Mouse (Mus musculus) intestine, embryonic 14.5 days (tissue): ENCODE measurements at regions not wholly inside any gene's neighbourhood (a gene's known extent, or its start where the extent isn't known, plus 50 kb on each side); places are given as distances from the start of the nearest gene placed in this dataset.

Source experiments
- ATAC-seq: fragments of 200-750 bp; cut with Nextera tagmentation; replicated peaks from 2 replicates; pipeline ENCODE4 v1.8.0; 2017; ENCODE audit warnings: low read depth, moderate number of reproducible peaks, moderate TSS enrichment, moderate library complexity; ENCODE audit not compliant: low FRiP score, low TSS enrichment
- DNase-seq: peaks from one replicate; pipeline ENCODE4 v3.0.0-alpha.2; 2018; ENCODE audit warnings: low spot score
- H3K27ac ChIP-seq: fragments of 300-500 bp; sonication (generic); 2 replicates; pipeline ENCODE4 v1.5.1; 2014; ENCODE audit warnings: low read depth, mild to moderate bottlenecking, control low read depth
- H3K27me3 ChIP-seq: fragments of 300-500 bp; sonication (generic); replicated peaks from 2 replicates; pipeline ENCODE4 v1.6.1; 2014; ENCODE audit warnings: low read length, control low read depth; ENCODE audit not compliant: control insufficient read depth, insufficient read depth
- H3K36me3 ChIP-seq: fragments of 300-500 bp; sonication (generic); 2 replicates; pipeline ENCODE4 v1.6.1; 2014; ENCODE audit warnings: low read length, control low read depth; ENCODE audit not compliant: control insufficient read depth, insufficient read depth
- H3K4me1 ChIP-seq: fragments of 300-500 bp; sonication (generic); replicated peaks from 2 replicates; pipeline ENCODE4 v1.6.1; 2014; ENCODE audit warnings: low read length, control low read depth, mixed read lengths; ENCODE audit not compliant: control insufficient read depth, insufficient read depth
- H3K4me2 ChIP-seq: fragments of 300-500 bp; sonication (generic); 2 replicates; pipeline ENCODE4 v1.6.1; 2014; ENCODE audit warnings: low read length
- H3K4me3 ChIP-seq: fragments of 300-500 bp; sonication (generic); 2 replicates; pipeline ENCODE4 v1.5.1; 2014; ENCODE audit warnings: low read depth, low read length, control low read depth, mixed read lengths
- H3K9ac ChIP-seq: fragments of 300-500 bp; sonication (generic); 2 replicates; pipeline ENCODE4 v1.6.1; 2014; ENCODE audit warnings: mild to moderate bottlenecking, low read length
- H3K9me3 ChIP-seq: fragments of 300-500 bp; sonication (generic); 2 replicates; pipeline ENCODE4 v1.6.1; 2016; ENCODE audit warnings: low read length, control low read depth; ENCODE audit not compliant: control insufficient read depth
- WGBS: fragments of 180-500 bp; shearing (Covaris S2); extraction: QIAGEN DNeasy Blood & Tissue Kit; methylation state at CpG from one replicate; pipeline ENCODE4 v1.1.7; 2014; 5-methylcytosine and 5-hydroxymethylcytosine counted together

GRCm38 (mm10) chr4:12628702-12629374, 457.0 kb upstream of the Fam92a start:
- Histone ChIP-seq H3K27me3 (no peaks in the 10 kb centered on the region), H3K27ac (no peak overlapping the region), H3K4me1 (0 out of 2 replicates have a peak, but pooled peaks cover 2% of the 10 kb centered on the region), H3K4me2 (no peak overlapping the region), H3K4me3 (no peak overlapping the region), H3K9ac (no peak overlapping the region), H3K36me3 (no peaks in the 10 kb centered on the region), H3K9me3 (no peaks in the 10 kb centered on the region)
- WGBS: 35% methylated on average over 5 of the region's 5 CpGs
- no peak for DNase-seq
- no peak for ATAC-seq

GRCm38 (mm10) chr4:12627158-12627871, 455.5 kb upstream of the Fam92a start:
- no peak for DNase-seq
- Histone ChIP-seq H3K4me3 (no peak overlapping the region), H3K4me1 (0 out of 2 replicates have a peak, but pooled peaks cover 2% of the 10 kb centered on the region), H3K9ac (no peak overlapping the region), H3K9me3 (no peaks in the 10 kb centered on the region), H3K27ac (no peak overlapping the region), H3K4me2 (no peak overlapping the region), H3K36me3 (no peaks in the 10 kb centered on the region), H3K27me3 (no peaks in the 10 kb centered on the region)
- ATAC-seq: no peak
- 89% methylated on average over 5 of the region's 5 CpGs for WGBS

GRCm38 (mm10) chr4:12620756-12621270, 449.0 kb upstream of the Fam92a start:
- DNase-seq (no peak), ATAC-seq (no peak)
- WGBS: 87% methylated on average over 4 of the region's 4 CpGs
- H3K4me2 ChIP-seq: no peak overlapping the region
- no peaks in the 10 kb centered on the region for H3K9me3 ChIP-seq
- H3K4me1 ChIP-seq: no peaks in the 10 kb centered on the region
- H3K4me3 ChIP-seq: no peak overlapping the region
- H3K27me3 ChIP-seq: no peaks in the 10 kb centered on the region
- no peak overlapping the region for H3K9ac ChIP-seq
- H3K36me3 ChIP-seq: no peaks in the 10 kb centered on the region
- no peak overlapping the region for H3K27ac ChIP-seq

- WGBS: 61% methylated on average over 4 of the region's 4 CpGs
- no peaks in the 10 kb centered on the region for H3K4me1 ChIP-seq
Measured at GRCm38 (mm10) chr4:12620059-12620755, 448.4 kb upstream of the Fam92a start.

GRCm38 (mm10) chr4:12616665-12617064, 444.9 kb upstream of the Fam92a start:
- H3K9me3 ChIP-seq: no peaks in the 10 kb centered on the region
- no peak overlapping the region for H3K4me3 ChIP-seq
- H3K36me3 ChIP-seq: no peaks in the 10 kb centered on the region
- 72% methylated on average over 5 of the region's 5 CpGs for WGBS
- ATAC-seq (no peak), DNase-seq (no peak)
- H3K4me2 ChIP-seq: no peak overlapping the region
- H3K27me3 ChIP-seq: no peaks in the 10 kb centered on the region
- no peak overlapping the region for H3K9ac ChIP-seq
- no peaks in the 10 kb centered on the region for H3K4me1 ChIP-seq
- H3K27ac ChIP-seq: no peak overlapping the region

More at GRCm38 (mm10) chr4:12620059-12620755, 448.4 kb upstream of the Fam92a start:
- Histone ChIP-seq H3K4me3 (no peak overlapping the region), H3K4me2 (no peak overlapping the region), H3K9me3 (no peaks in the 10 kb centered on the region), H3K27ac (no peak overlapping the region), H3K36me3 (no peaks in the 10 kb centered on the region), H3K27me3 (no peaks in the 10 kb centered on the region), H3K9ac (no peak overlapping the region)
- DNase-seq: no peak
- ATAC-seq: no peak

GRCm38 (mm10) chr4:12611511-12611910, 439.7 kb upstream of the Fam92a start:
- ATAC-seq (no peak), DNase-seq (no peak)
- Histone ChIP-seq H3K9me3 (no peaks in the 10 kb centered on the region), H3K4me1 (no peaks in the 10 kb centered on the region), H3K4me3 (no peak overlapping the region), H3K27me3 (no peaks in the 10 kb centered on the region), H3K4me2 (no peak overlapping the region), H3K9ac (no peak overlapping the region), H3K36me3 (no peaks in the 10 kb centered on the region), H3K27ac (no peak overlapping the region)
- WGBS: 76% methylated on average over 5 of the region's 5 CpGs

- Histone ChIP-seq H3K4me1 (no peaks in the 10 kb centered on the region), H3K27me3 (no peaks in the 10 kb centered on the region), H3K9me3 (no peaks in the 10 kb centered on the region), H3K27ac (no peak overlapping the region), H3K4me2 (no peak overlapping the region), H3K36me3 (no peaks in the 10 kb centered on the region), H3K4me3 (no peak overlapping the region), H3K9ac (no peak overlapping the region)
- 85% methylated on average over 15 of the region's 15 CpGs for WGBS
- ATAC-seq (no peak), DNase-seq (no peak)
Measured at GRCm38 (mm10) chr4:12601165-12601919, 429.5 kb upstream of the Fam92a start.

- DNase-seq (no peak), ATAC-seq (no peak)
- WGBS: 58% methylated on average over 10 of the region's 10 CpGs
- Histone ChIP-seq H3K4me2 (no peak overlapping the region), H3K27ac (no peak overlapping the region), H3K9me3 (no peaks in the 10 kb centered on the region), H3K27me3 (no peaks in the 10 kb centered on the region), H3K9ac (no peak overlapping the region), H3K4me1 (no peaks in the 10 kb centered on the region), H3K4me3 (no peak overlapping the region), H3K36me3 (no peaks in the 10 kb centered on the region)
Measured at GRCm38 (mm10) chr4:12595801-12596515, 424.1 kb upstream of the Fam92a start.
